In the genomic region with DNA sequence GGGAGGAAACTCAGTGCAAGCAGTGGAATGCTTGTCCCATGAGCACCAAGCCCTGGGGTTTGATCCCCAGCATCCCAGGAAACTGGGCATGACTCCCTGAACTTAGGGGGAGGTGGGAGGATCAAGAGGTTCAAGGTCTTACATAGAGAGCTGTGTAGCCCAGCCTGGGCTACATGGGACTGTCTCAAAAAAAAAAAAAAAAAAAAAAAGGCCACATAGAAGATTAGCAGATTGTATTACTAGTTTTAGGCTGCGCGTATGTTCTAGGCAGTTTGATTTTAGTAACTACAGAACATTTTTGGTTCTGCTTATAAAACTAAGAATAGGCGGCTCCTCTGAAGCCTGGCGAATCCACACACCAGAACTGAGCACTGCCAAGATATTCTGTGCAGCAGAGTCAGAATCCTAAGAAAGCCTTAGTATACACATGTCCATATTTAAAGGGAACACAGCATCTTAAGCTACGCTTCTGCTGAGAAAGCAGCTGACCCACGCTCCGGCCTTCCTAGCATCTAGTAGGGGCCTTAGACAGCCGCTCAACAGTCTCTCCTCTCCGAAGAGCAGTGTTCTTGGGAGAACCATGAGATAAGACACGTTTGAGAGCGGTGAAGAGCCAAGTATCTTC, we compare ENCODE assay signal across 9 mouse cellular contexts. TPM values are rescaled to one million over a fixed set of nuclear protein-coding genes. Genes with fewer than 3 reads are reported as not detected.
A peak's percentile ranks its signal among the peaks of the same experiment; 100 is the strongest.
DNase-seq lines count a peak whose midpoint lies in the region; ATAC-seq lines count a peak whose summit lies in the region.
"Had no signal": no experiment of that assay in that cellular context is flagged by ENCODE, and none has a peak within 500 bp of the region (broad histone marks: within the 10 kb centered on the region; RNA-seq: fewer than 3 reads in every experiment).

No protein-coding gene starts in this region.

- peak overlapping the region; percentile 41 for H3K9ac ChIP-seq in lung, embryonic 16.5 days (ENCODE audit: low read length)
- no peak overlapping the region for H3K9ac ChIP-seq in stomach, embryonic 14.5 days (replicated peaks; ENCODE audit: low read depth, low read length)

- H3K36me3 ChIP-seq in heart, embryonic 10.5 days: no peaks in the 10 kb centered on the region
- H3K36me3 ChIP-seq in lung, embryonic 16.5 days (ENCODE audit: control insufficient read depth, insufficient read depth, low read length): no peaks in the 10 kb centered on the region
- H3K36me3 ChIP-seq in stomach, embryonic 14.5 days (ENCODE audit: control insufficient read depth, insufficient read depth, low read length): no peaks in the 10 kb centered on the region

- peaks cover 73% of the 10 kb centered on the region for H3K4me1 ChIP-seq in heart, embryonic 10.5 days
- H3K4me1 ChIP-seq in lung, embryonic 16.5 days (replicated peaks; ENCODE audit: control insufficient read depth, insufficient read depth, low read length): peaks cover 66% of the 10 kb centered on the region
- peaks cover 58% of the 10 kb centered on the region for H3K4me1 ChIP-seq in stomach, embryonic 14.5 days (ENCODE audit: control insufficient read depth, insufficient read depth, low read length)

- ATAC-seq in lung, embryonic 16.5 days (ENCODE audit: low read depth): no peak
- ATAC-seq in stomach, embryonic 14.5 days (ENCODE audit: insufficient number of reproducible peaks, insufficient read depth, low FRiP score, low read depth): no peak
- ATAC-seq: inflammation-experienced regulatory T-cells, adult 6 months had no signal

- peak overlapping the region; percentile 33 for H3K4me3 ChIP-seq in heart, embryonic 10.5 days
- H3K4me3 ChIP-seq in lung, embryonic 16.5 days (ENCODE audit: low read length): no peak overlapping the region
- H3K4me3 ChIP-seq in stomach, embryonic 14.5 days (ENCODE audit: low read depth, low read length): no peak overlapping the region

- H3K27me3 ChIP-seq in heart, embryonic 10.5 days (ENCODE audit: insufficient read depth, poor library complexity, severe bottlenecking): no peaks in the 10 kb centered on the region
- H3K27me3 ChIP-seq in lung, embryonic 16.5 days (ENCODE audit: control insufficient read depth, insufficient read depth, low read depth, low read length): no peaks in the 10 kb centered on the region
- H3K27me3 ChIP-seq in stomach, embryonic 14.5 days (ENCODE audit: control insufficient read depth, insufficient read depth, low read length): no peaks in the 10 kb centered on the region

- no peak for DNase-seq in heart, embryonic 10.5 days (ENCODE audit: low spot score)
- DNase-seq in heart, adult 18-20 months: no peak
- DNase-seq in lung, adult 18-20 months: no peak
- peak; percentile 36 to 51 for DNase-seq in left cerebral cortex, postnatal 36 days (ENCODE audit: low spot score in 2 of 2)
- DNase-seq in urinary bladder, postnatal 10 days (ENCODE audit: low spot score): no peak
- DNase-seq in adrenal gland, postnatal 14 days: no peak

- H3K4me2 ChIP-seq in lung, embryonic 16.5 days (ENCODE audit: low read depth, low read length): peak overlapping the region; percentile 28
- peak overlapping the region; percentile 72 for H3K4me2 ChIP-seq in stomach, embryonic 14.5 days (replicated peaks; ENCODE audit: low read depth, low read length)

- 54% methylated on average over 11 of the region's 11 CpGs for WGBS in heart, embryonic 10.5 days
- WGBS in lung, embryonic 16.5 days: 69% methylated on average over 11 of the region's 11 CpGs
- 70% methylated on average over 11 of the region's 11 CpGs for WGBS in stomach, embryonic 14.5 days

- no peaks in the 10 kb centered on the region for H3K9me3 ChIP-seq in heart, embryonic 10.5 days
- no peaks in the 10 kb centered on the region for H3K9me3 ChIP-seq in lung, embryonic 16.5 days (ENCODE audit: control insufficient read depth, low read length)
- H3K9me3 ChIP-seq in stomach, embryonic 14.5 days (ENCODE audit: control insufficient read depth, low read depth, low read length): no peaks in the 10 kb centered on the region

- intact Hi-C loops in left cerebral cortex, postnatal 36 days (cut with DNase I): loop anchor here (5.0 kb wide), 2 partner anchors 40 to 45 kb away; no protein-coding TSS in a partner anchor

- peak overlapping the region; percentile 74; the same call in 1 of the 2 replicates for H3K27ac ChIP-seq in heart, embryonic 10.5 days
- H3K27ac ChIP-seq in lung, embryonic 16.5 days (ENCODE audit: low read length): peak overlapping the region; percentile 46; the same call in 1 of the 2 replicates
- H3K27ac ChIP-seq in stomach, embryonic 14.5 days (ENCODE audit: low read length): no peak overlapping the region

RNA-seq across cellular contexts. Expression of a gene that starts 3.4 kb away (rescaled TPM):
- polyA plus RNA-seq in heart, embryonic 10.5 days (2016; fragmentation: Nextera tagmentation; extraction: Ambion mirVana): 19.6 and 21.1 TPM in 2 replicates
- total RNA-seq in heart, adult 18-20 months (2021): 100 to 1,000 TPM; 131 to 138 TPM
- 19.7 and 20.7 TPM in 2 replicates for polyA plus RNA-seq in lung, embryonic 16.5 days (2015; fragmentation: Nextera tagmentation; extraction: Ambion mirVana)
- total RNA-seq in left cerebral cortex, postnatal 36 days (2021): 10 to 100 TPM; 30.8 to 47.3 TPM
- polyA plus RNA-seq in stomach, embryonic 14.5 days (2014; fragmentation: Nextera tagmentation; extraction: Ambion mirVana): 19.4 and 20.7 TPM in 2 replicates
- total RNA-seq in adrenal gland, postnatal 14 days (2021): 40.1 and 41.1 TPM in 2 replicates

Comparison
In these comparisons a context has a peak if more than half of its experiments do, and no peak if none do; other contexts are left out.
1. DNase-seq: peak in left cerebral cortex, postnatal 36 days (2 of 2); none in heart, embryonic 10.5 days (single experiment), heart, adult 18-20 months (0 of 2), lung, adult 18-20 months (0 of 2), urinary bladder, postnatal 10 days (single experiment) and adrenal gland, postnatal 14 days (single experiment).